Mouse (Mus musculus): Measurements from ENCODE around the gene Slc16a14.

GRCm38 (mm10) chr1:84918865-84919264 lies 16.1 kb downstream of the Slc16a14 start:
- TF ChIP-seq CTCF (IDR thresholded peaks at IDR 0.05; ENCODE audit: low read depth) (no peak), EP300 (IDR thresholded peaks at IDR 0.05; ENCODE audit: low read depth) (no peak)
